Mouse (Mus musculus): ENCODE results near the gene Oat. TPM values are rescaled to one million over a fixed set of nuclear protein-coding genes. Genes with fewer than 3 reads are reported as not detected.

Oat gene
- polyA plus RNA-seq, 1 experiment from 2014 or later = 155 TPM

DNA sequence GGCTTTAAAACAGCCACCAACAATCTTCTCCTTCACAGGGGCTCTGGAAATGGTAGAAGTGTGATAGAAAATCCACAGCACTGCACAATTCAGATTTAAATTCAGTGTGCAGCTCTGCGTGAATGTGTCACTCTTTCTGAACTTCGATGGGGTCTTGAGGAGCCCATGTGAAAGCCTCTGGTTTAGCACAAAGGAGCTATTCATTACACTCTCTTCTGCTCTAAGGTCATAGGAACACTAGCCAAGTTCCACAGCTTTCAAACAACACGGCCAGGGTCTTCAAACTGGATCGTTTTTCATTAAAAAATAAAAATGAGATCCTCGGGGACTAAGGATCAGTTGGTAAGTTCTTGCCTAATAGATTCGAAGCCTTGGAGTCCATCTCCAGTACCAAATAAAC, 3.0 kb downstream of the Oat start:
- H3K27me3 ChIP-seq (ENCODE audit: control insufficient read depth, insufficient read depth, low read length) = no peaks in the 10 kb centered on the region
- H3K27ac ChIP-seq (replicated peaks) = no peak overlapping the region
- ATAC-seq (ENCODE audit: low FRiP score, low TSS enrichment) (no peak), DNase-seq (ENCODE audit: low spot score) (no peak)
- H3K4me3 ChIP-seq (ENCODE audit: low read depth, low read length) = no peak overlapping the region
- H3K9ac ChIP-seq (ENCODE audit: low read length) = no peak overlapping the region
- no peaks in the 10 kb centered on the region for H3K9me3 ChIP-seq (ENCODE audit: control insufficient read depth, low read length)
- H3K4me2 ChIP-seq (replicated peaks; ENCODE audit: low read depth) = no peak overlapping the region
- 53% methylated on average over 6 of the region's 6 CpGs for WGBS
- no peak for TF ChIP-seq CTCF (IDR thresholded peaks at IDR 0.05; ENCODE audit: low read depth)
- TF ChIP-seq EP300 (optimal IDR thresholded peaks at IDR 0.05) = no peak
- peaks cover 12% of the 10 kb centered on the region for H3K4me1 ChIP-seq (replicated peaks; ENCODE audit: control insufficient read depth, insufficient read depth)
- H3K36me3 ChIP-seq (ENCODE audit: control insufficient read depth, insufficient read depth, low read length) = 0 out of 2 replicates have a peak, but pooled peaks cover 2% of the 10 kb centered on the region

DNA sequence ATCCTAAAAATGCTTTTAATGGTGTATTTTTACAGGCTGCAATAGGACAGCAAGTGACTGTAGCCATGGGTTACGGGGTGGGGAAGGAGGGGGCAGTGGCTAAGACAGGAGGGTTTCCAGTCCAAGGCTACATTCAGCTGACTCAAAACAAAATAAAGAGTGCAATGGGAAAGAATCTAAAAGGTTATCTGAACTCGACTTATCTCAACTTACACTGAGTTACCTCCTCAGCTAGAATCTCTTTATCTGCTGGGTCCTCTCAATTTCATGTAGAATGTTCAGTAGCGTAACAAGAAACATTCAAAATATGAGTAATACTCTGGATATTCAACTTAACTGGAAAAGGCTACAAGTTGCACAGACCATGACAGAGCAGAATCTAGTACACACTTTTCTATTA, 3.5 kb downstream of the Oat start:
- Histone ChIP-seq H3K4me1 (replicated peaks; ENCODE audit: control insufficient read depth, insufficient read depth) (peaks cover 12% of the 10 kb centered on the region), H3K4me2 (replicated peaks; ENCODE audit: low read depth) (no peak overlapping the region), H3K4me3 (ENCODE audit: low read depth, low read length) (no peak overlapping the region), H3K36me3 (ENCODE audit: control insufficient read depth, insufficient read depth, low read length) (0 out of 2 replicates have a peak, but pooled peaks cover 2% of the 10 kb centered on the region), H3K27me3 (ENCODE audit: control insufficient read depth, insufficient read depth, low read length) (no peaks in the 10 kb centered on the region), H3K27ac (replicated peaks) (no peak overlapping the region), H3K9me3 (ENCODE audit: control insufficient read depth, low read length) (no peaks in the 10 kb centered on the region), H3K9ac (ENCODE audit: low read length) (0 out of 2 replicates have a peak overlapping the region, but pooled peaks have one; percentile 27)
- DNase-seq (ENCODE audit: low spot score) = no peak
- 65% methylated on average over 3 of the region's 3 CpGs for WGBS
- TF ChIP-seq EP300 (optimal IDR thresholded peaks at IDR 0.05) = no peak
- TF ChIP-seq CTCF (IDR thresholded peaks at IDR 0.05; ENCODE audit: low read depth) = no peak
- ATAC-seq (ENCODE audit: low FRiP score, low TSS enrichment) = no peak

- DNase-seq (ENCODE audit: low spot score) (no peak), ATAC-seq (ENCODE audit: low FRiP score, low TSS enrichment) (no peak)
- Histone ChIP-seq H3K9ac (ENCODE audit: low read length) (no peak overlapping the region), H3K27me3 (ENCODE audit: control insufficient read depth, insufficient read depth, low read length) (no peaks in the 10 kb centered on the region), H3K36me3 (ENCODE audit: control insufficient read depth, insufficient read depth, low read length) (0 out of 2 replicates have a peak, but pooled peaks cover 2% of the 10 kb centered on the region), H3K9me3 (ENCODE audit: control insufficient read depth, low read length) (no peaks in the 10 kb centered on the region), H3K4me1 (replicated peaks; ENCODE audit: control insufficient read depth, insufficient read depth) (peaks cover 12% of the 10 kb centered on the region), H3K27ac (replicated peaks) (peak overlapping the region; percentile 61; the same call in 1 of the 2 replicates), H3K4me2 (replicated peaks; ENCODE audit: low read depth) (peak overlapping the region; percentile 18; the same call in 1 of the 2 replicates), H3K4me3 (ENCODE audit: low read depth, low read length) (no peak overlapping the region)
- TF ChIP-seq EP300 (optimal IDR thresholded peaks at IDR 0.05) (no peak), CTCF (IDR thresholded peaks at IDR 0.05; ENCODE audit: low read depth) (no peak)
- 38% methylated on average over 8 of the region's 8 CpGs for WGBS
Measured at GRCm38 (mm10) chr7:132571481-132571880, 4.7 kb downstream of the Oat start.

- Histone ChIP-seq H3K4me2 (replicated peaks; ENCODE audit: low read depth) (no peak overlapping the region), H3K9me3 (ENCODE audit: control insufficient read depth, low read length) (no peaks in the 10 kb centered on the region), H3K4me1 (replicated peaks; ENCODE audit: control insufficient read depth, insufficient read depth) (peaks cover 12% of the 10 kb centered on the region), H3K9ac (ENCODE audit: low read length) (no peak overlapping the region), H3K27me3 (ENCODE audit: control insufficient read depth, insufficient read depth, low read length) (no peaks in the 10 kb centered on the region), H3K27ac (replicated peaks) (no peak overlapping the region; the same call in 1 of the 2 replicates), H3K4me3 (ENCODE audit: low read depth, low read length) (no peak overlapping the region), H3K36me3 (ENCODE audit: control insufficient read depth, insufficient read depth, low read length) (peaks cover 6% of the 10 kb centered on the region; the same call in 1 of the 2 replicates)
- ATAC-seq (ENCODE audit: low FRiP score, low TSS enrichment) = 0 out of 2 replicates have a peak, but pooled peaks have one; percentile 12
- no peak for DNase-seq (ENCODE audit: low spot score)
- 74% methylated on average over 5 of the region's 5 CpGs for WGBS
- TF ChIP-seq CTCF (IDR thresholded peaks at IDR 0.05; ENCODE audit: low read depth) (no peak), EP300 (optimal IDR thresholded peaks at IDR 0.05) (no peak)
Measured at GRCm38 (mm10) chr7:132570071-132570470, 6.1 kb downstream of the Oat start.

- no peaks in the 10 kb centered on the region for H3K9me3 ChIP-seq (ENCODE audit: control insufficient read depth, low read length)
- no peaks in the 10 kb centered on the region for H3K27me3 ChIP-seq (ENCODE audit: control insufficient read depth, insufficient read depth, low read length)
- H3K4me2 ChIP-seq (replicated peaks; ENCODE audit: low read depth) = no peak overlapping the region
- TF ChIP-seq CTCF (IDR thresholded peaks at IDR 0.05; ENCODE audit: low read depth) = no peak
- no peak for TF ChIP-seq EP300 (optimal IDR thresholded peaks at IDR 0.05)
- 69% methylated on average over 6 of the region's 6 CpGs for WGBS
- H3K4me3 ChIP-seq (ENCODE audit: low read depth, low read length) = no peak overlapping the region
- peaks cover 13% of the 10 kb centered on the region for H3K36me3 ChIP-seq (ENCODE audit: control insufficient read depth, insufficient read depth, low read length)
- peaks cover 9% of the 10 kb centered on the region for H3K4me1 ChIP-seq (replicated peaks; ENCODE audit: control insufficient read depth, insufficient read depth)
- no peak for DNase-seq (ENCODE audit: low spot score)
- H3K27ac ChIP-seq (replicated peaks) = no peak overlapping the region
- ATAC-seq (ENCODE audit: low FRiP score, low TSS enrichment) = no peak
- H3K9ac ChIP-seq (ENCODE audit: low read length) = no peak overlapping the region
Measured at GRCm38 (mm10) chr7:132568817-132569216, 7.4 kb downstream of the Oat start.

- Histone ChIP-seq H3K27me3 (ENCODE audit: control insufficient read depth, insufficient read depth, low read length) (no peaks in the 10 kb centered on the region), H3K4me2 (replicated peaks; ENCODE audit: low read depth) (no peak overlapping the region), H3K4me3 (ENCODE audit: low read depth, low read length) (no peak overlapping the region), H3K36me3 (ENCODE audit: control insufficient read depth, insufficient read depth, low read length) (peaks cover 34% of the 10 kb centered on the region), H3K9ac (ENCODE audit: low read length) (no peak overlapping the region), H3K4me1 (replicated peaks; ENCODE audit: control insufficient read depth, insufficient read depth) (no peaks in the 10 kb centered on the region; the same call in 1 of the 2 replicates), H3K27ac (replicated peaks) (no peak overlapping the region), H3K9me3 (ENCODE audit: control insufficient read depth, low read length) (no peaks in the 10 kb centered on the region)
- 44% methylated on average over 1 of the region's 1 CpGs for WGBS
- TF ChIP-seq EP300 (optimal IDR thresholded peaks at IDR 0.05) (no peak), CTCF (IDR thresholded peaks at IDR 0.05; ENCODE audit: low read depth) (no peak)
- DNase-seq (ENCODE audit: low spot score) (peak; percentile 40), ATAC-seq (ENCODE audit: low FRiP score, low TSS enrichment) (0 out of 2 replicates have a peak, but pooled peaks have one; percentile 42)
Measured at GRCm38 (mm10) chr7:132565831-132566230, 10.4 kb downstream of the Oat start.
